Mouse (Mus musculus): ENCODE measurements around the gene Gpld1.

- TF ChIP-seq CTCF (IDR thresholded peaks at IDR 0.05; ENCODE audit: low read depth) = no peak
- TF ChIP-seq EP300 (IDR thresholded peaks at IDR 0.05; ENCODE audit: low read depth) = no peak
Measured at GRCm38 (mm10) chr13:24909112-24909511, 33.8 kb upstream of the Gpld1 start.

Data from liver, embryonic 14.5 days (tissue).